Mouse (Mus musculus): ENCODE measurements around the gene Rasal1. TPM values are rescaled to one million over a fixed set of nuclear protein-coding genes. Genes with fewer than 3 reads are reported as not detected.

Rasal1 gene
- polyA plus RNA-seq, 1 experiment from 2014 or later = 0.15 TPM

DNA sequence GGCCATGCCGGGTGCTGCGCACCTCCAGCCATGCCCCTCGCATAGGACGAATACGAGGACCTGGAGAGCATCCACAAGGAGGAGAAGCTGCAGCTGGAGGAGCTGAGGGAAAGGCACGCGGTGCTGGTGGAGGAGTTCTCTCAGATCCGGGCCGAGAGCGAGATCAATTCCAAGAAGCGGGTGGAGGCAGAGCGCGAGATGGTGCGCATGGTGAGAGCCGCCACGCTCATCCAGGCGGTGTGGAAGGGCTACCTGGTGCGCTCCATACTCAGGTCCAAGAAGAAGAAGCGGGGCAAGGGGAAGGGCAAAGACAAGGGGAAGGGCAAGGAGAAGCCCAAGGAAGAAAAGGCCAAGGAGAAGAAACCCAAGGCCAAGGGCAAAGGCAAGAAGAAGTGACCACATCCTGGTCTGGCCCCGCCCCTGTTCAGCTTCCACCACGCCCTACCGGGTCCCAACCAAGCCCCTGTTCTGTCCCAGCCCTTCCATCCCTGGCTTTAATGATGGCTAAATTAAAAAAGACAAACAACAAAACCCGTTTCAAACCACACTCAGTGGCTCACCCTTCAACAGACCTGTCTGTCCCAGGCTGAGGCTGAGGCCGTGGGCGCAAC, 41.9 kb upstream of the Rasal1 start:
- Histone ChIP-seq H3K27me3 (ENCODE audit: control insufficient read depth, insufficient read depth, low read depth, low read length) (no peaks in the 10 kb centered on the region), H3K36me3 (ENCODE audit: control insufficient read depth, insufficient read depth) (no peaks in the 10 kb centered on the region), H3K9ac (ENCODE audit: low read depth, low read length) (no peak overlapping the region), H3K9me3 (replicated peaks; ENCODE audit: control insufficient read depth, low read length) (no peaks in the 10 kb centered on the region), H3K4me1 (ENCODE audit: control insufficient read depth, low read depth, low read length) (peaks cover 14% of the 10 kb centered on the region), H3K4me2 (ENCODE audit: low read depth, low read length) (no peak overlapping the region), H3K4me3 (ENCODE audit: low read depth, low read length) (no peak overlapping the region), H3K27ac (ENCODE audit: low read length) (no peak overlapping the region)
- ATAC-seq (ENCODE audit: low read depth) = no peak
- 67% methylated on average over 25 of the region's 25 CpGs for WGBS (ENCODE audit: insufficient replicate concordance)

DNA sequence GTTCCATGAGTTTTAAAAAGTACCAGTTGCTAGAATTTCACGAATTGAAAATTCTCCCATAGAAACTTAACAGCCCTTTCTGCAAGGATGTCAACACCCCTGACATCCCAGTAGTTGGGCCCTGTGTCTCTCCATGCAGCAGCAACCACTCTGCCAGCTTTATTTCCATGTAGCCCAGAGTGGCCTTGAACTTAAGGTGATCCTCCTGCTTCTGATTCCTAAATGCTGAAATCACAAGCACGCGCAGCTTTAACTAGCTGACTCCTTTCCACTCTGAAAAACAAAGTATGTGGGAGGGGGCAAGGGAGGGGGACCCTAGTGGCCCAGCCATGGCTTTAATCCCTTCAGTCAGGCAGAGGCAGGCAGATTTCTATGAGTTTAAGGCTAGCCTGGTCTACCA, 41.3 kb upstream of the Rasal1 start:
- Histone ChIP-seq H3K4me3 (ENCODE audit: low read depth, low read length) (no peak overlapping the region), H3K4me2 (ENCODE audit: low read depth, low read length) (no peak overlapping the region), H3K4me1 (ENCODE audit: control insufficient read depth, low read depth, low read length) (peaks cover 19% of the 10 kb centered on the region), H3K9ac (ENCODE audit: low read depth, low read length) (no peak overlapping the region), H3K36me3 (ENCODE audit: control insufficient read depth, insufficient read depth) (no peaks in the 10 kb centered on the region), H3K9me3 (replicated peaks; ENCODE audit: control insufficient read depth, low read length) (no peaks in the 10 kb centered on the region), H3K27me3 (ENCODE audit: control insufficient read depth, insufficient read depth, low read depth, low read length) (no peaks in the 10 kb centered on the region), H3K27ac (ENCODE audit: low read length) (no peak overlapping the region)
- WGBS (ENCODE audit: insufficient replicate concordance) = 76% methylated on average over 3 of the region's 3 CpGs
- no peak for ATAC-seq (ENCODE audit: low read depth)

DNA sequence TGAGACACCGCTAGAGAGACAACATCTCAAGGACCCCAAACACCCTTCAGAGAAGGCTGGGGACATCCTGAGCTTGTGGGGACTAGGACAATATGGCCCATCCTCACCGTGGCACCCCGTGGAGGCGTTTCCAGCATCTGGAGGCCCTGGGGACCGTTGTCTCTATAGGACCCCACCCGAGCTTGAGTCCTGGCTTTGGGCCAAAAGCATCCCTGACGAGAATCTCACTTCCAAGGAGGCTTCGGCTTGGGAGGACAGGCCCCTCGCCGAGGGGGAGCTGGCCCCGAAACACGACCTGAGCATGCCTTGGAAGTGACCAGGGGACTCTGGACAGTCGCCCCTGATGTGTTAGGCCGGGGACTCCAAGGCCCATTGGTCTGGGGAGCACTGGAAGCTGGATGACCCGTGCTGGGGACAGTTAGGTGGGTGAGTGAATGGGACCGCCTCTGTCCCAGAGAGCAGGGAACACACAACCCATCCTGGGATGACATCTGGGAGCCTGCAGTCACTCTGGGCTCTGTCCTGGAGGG, 39.3 kb upstream of the Rasal1 start:
- H3K9me3 ChIP-seq (replicated peaks; ENCODE audit: control insufficient read depth, low read length) = no peaks in the 10 kb centered on the region
- H3K9ac ChIP-seq (ENCODE audit: low read depth, low read length) = no peak overlapping the region
- peaks cover 27% of the 10 kb centered on the region for H3K4me1 ChIP-seq (ENCODE audit: control insufficient read depth, low read depth, low read length)
- H3K4me2 ChIP-seq (ENCODE audit: low read depth, low read length) = no peak overlapping the region
- H3K27me3 ChIP-seq (ENCODE audit: control insufficient read depth, insufficient read depth, low read depth, low read length) = no peaks in the 10 kb centered on the region
- no peaks in the 10 kb centered on the region for H3K36me3 ChIP-seq (ENCODE audit: control insufficient read depth, insufficient read depth)
- no peak overlapping the region for H3K4me3 ChIP-seq (ENCODE audit: low read depth, low read length)
- no peak for ATAC-seq (ENCODE audit: low read depth)
- WGBS (ENCODE audit: insufficient replicate concordance) = 77% methylated on average over 16 of the region's 16 CpGs
- H3K27ac ChIP-seq (ENCODE audit: low read length) = no peak overlapping the region

- peak overlapping the region; percentile 98 for H3K4me2 ChIP-seq (ENCODE audit: low read depth, low read length)
- peaks cover 21% of the 10 kb centered on the region for H3K4me1 ChIP-seq (ENCODE audit: control insufficient read depth, low read depth, low read length)
- H3K27ac ChIP-seq (ENCODE audit: low read length) = no peak overlapping the region
- WGBS (ENCODE audit: insufficient replicate concordance) = 87% methylated on average over 5 of the region's 5 CpGs
- ATAC-seq (ENCODE audit: low read depth) = no peak
- H3K27me3 ChIP-seq (ENCODE audit: control insufficient read depth, insufficient read depth, low read depth, low read length) = no peaks in the 10 kb centered on the region
- H3K9me3 ChIP-seq (replicated peaks; ENCODE audit: control insufficient read depth, low read length) = peaks cover 2% of the 10 kb centered on the region; the same call in 1 of the 2 replicates
- H3K36me3 ChIP-seq (ENCODE audit: control insufficient read depth, insufficient read depth) = peaks cover 3% of the 10 kb centered on the region; the same call in 1 of the 2 replicates
- H3K9ac ChIP-seq (ENCODE audit: low read depth, low read length) = no peak overlapping the region; the same call in 1 of the 2 replicates
- no peak overlapping the region for H3K4me3 ChIP-seq (ENCODE audit: low read depth, low read length)
Measured at GRCm38 (mm10) chr5:120610906-120611305, 37.7 kb upstream of the Rasal1 start.

DNA sequence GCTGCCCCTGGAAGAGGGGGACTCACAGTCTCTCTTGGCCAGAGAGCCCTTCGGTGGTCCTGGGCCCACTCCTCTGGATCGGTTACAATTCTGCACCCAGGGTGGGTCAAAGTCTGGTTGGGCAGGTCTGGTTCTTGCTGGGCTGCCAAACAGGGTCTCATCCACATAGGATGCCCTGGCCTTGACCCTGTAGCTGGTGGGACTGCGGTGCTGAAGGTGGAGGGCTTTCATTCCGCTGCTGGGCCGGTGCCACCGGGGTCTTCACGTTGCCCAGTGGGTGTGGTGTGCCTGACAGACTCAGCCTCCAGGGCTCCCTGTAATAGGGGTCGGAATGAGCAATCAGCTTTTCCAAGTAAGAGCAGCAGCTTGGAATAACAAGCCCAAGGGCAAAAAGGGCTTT, 37.2 kb upstream of the Rasal1 start:
- Histone ChIP-seq H3K9me3 (replicated peaks; ENCODE audit: control insufficient read depth, low read length) (peaks cover 2% of the 10 kb centered on the region; the same call in 1 of the 2 replicates), H3K4me1 (ENCODE audit: control insufficient read depth, low read depth, low read length) (peaks cover 21% of the 10 kb centered on the region), H3K4me2 (ENCODE audit: low read depth, low read length) (peak overlapping the region; percentile 98), H3K4me3 (ENCODE audit: low read depth, low read length) (peak overlapping the region; percentile 90), H3K27ac (ENCODE audit: low read length) (no peak overlapping the region), H3K9ac (ENCODE audit: low read depth, low read length) (peak overlapping the region; percentile 68; the same call in 1 of the 2 replicates), H3K36me3 (ENCODE audit: control insufficient read depth, insufficient read depth) (peaks cover 5% of the 10 kb centered on the region; the same call in 1 of the 2 replicates), H3K27me3 (ENCODE audit: control insufficient read depth, insufficient read depth, low read depth, low read length) (no peaks in the 10 kb centered on the region)
- WGBS (ENCODE audit: insufficient replicate concordance) = 52% methylated on average over 8 of the region's 8 CpGs
- ATAC-seq (ENCODE audit: low read depth) = no peak

DNA sequence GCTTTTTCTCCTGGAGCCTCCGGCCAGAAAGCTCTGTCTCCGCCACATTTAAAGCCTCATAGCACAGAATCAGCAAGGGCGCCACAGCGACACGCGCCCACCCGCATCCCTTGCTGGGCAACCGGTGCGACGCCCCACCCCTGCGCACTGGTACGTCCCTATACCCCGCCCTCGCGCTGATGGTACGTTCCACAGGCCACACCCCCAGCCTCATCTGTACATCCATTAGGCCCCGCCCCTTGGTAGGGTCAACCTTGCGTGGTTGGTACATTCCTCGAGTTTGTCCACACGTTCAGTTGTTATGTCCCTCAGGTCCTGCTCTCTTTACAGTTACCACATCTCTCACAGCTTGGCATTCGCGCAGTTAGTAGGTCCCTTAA, 36.2 kb upstream of the Rasal1 start, which contains the start of the genes Rita1 and Ddx54:
TSS of gene Rita1 (minus strand) at position 148 of the 380 bp plus-strand sequence.
TSS of gene Ddx54 (plus strand) at position 298 of the 380 bp plus-strand sequence.
- Histone ChIP-seq H3K4me2 (ENCODE audit: low read depth, low read length) (peak within 1 kb of the TSS; percentile 98), H3K27ac (ENCODE audit: low read length) (peak within 1 kb of the TSS; percentile 84), H3K9me3 (replicated peaks; ENCODE audit: control insufficient read depth, low read length) (peaks cover 2% of the 10 kb centered on the region; the same call in 1 of the 2 replicates), H3K27me3 (ENCODE audit: control insufficient read depth, insufficient read depth, low read depth, low read length) (no peaks in the 10 kb centered on the region), H3K9ac (ENCODE audit: low read depth, low read length) (peak within 1 kb of the TSS; percentile 69), H3K36me3 (ENCODE audit: control insufficient read depth, insufficient read depth) (peaks cover 5% of the 10 kb centered on the region; the same call in 1 of the 2 replicates), H3K4me1 (ENCODE audit: control insufficient read depth, low read depth, low read length) (peaks cover 21% of the 10 kb centered on the region), H3K4me3 (ENCODE audit: low read depth, low read length) (peak within 1 kb of the TSS; percentile 90)
- peak; percentile 73 for ATAC-seq (ENCODE audit: low read depth)
- WGBS (ENCODE audit: insufficient replicate concordance) = 0% methylated on average over 22 of the region's 22 CpGs

DNA sequence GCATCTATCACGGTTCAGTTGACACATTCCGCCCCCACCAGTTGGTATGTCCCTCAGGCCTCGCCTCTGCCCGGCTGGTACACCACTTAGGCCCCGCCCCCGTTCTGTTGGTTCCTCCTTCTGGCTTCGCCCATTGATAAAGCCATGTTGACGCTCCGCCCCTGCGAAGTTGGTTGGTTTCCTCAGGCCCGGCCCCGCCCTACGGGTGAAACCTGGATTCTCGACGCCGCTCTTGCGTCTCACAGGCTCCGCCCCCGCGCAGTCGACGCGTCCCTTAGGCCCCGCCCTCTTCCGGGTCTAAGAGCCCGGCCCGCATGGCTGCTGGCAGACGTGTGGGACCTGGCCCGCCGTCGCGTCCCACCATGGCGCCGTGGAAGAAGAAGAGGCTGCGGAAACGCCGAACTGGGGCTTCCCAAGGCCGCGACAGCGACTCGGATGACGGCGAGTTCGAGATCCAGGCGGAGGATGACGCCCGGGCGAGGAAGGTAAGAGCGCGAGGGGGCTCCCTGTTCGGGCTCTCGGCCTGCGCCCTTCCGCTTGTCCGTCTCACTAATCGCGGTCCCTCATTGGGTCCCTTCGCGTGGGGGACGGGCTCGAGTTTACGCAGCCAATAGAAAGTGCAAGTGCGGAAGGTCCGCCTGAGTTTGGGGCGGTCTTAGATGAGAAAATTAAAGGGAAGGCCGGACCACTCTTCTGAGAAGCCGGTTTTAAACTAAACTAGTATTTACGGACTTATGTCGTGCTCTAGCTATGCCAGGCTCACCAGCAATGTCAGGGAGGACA, 35.6 kb upstream of the Rasal1 start:
- peak; percentile 90 for ATAC-seq (ENCODE audit: low read depth)
- H3K9ac ChIP-seq (ENCODE audit: low read depth, low read length) = peak overlapping the region; percentile 69
- peak overlapping the region; percentile 84 for H3K27ac ChIP-seq (ENCODE audit: low read length)
- H3K27me3 ChIP-seq (ENCODE audit: control insufficient read depth, insufficient read depth, low read depth, low read length) = no peaks in the 10 kb centered on the region
- peaks cover 2% of the 10 kb centered on the region; the same call in 1 of the 2 replicates for H3K9me3 ChIP-seq (replicated peaks; ENCODE audit: control insufficient read depth, low read length)
- H3K36me3 ChIP-seq (ENCODE audit: control insufficient read depth, insufficient read depth) = peaks cover 5% of the 10 kb centered on the region; the same call in 1 of the 2 replicates
- H3K4me3 ChIP-seq (ENCODE audit: low read depth, low read length) = peak overlapping the region; percentile 90
- H3K4me2 ChIP-seq (ENCODE audit: low read depth, low read length) = peak overlapping the region; percentile 98
- peaks cover 21% of the 10 kb centered on the region for H3K4me1 ChIP-seq (ENCODE audit: control insufficient read depth, low read depth, low read length)
- under 1% methylated on average over 69 of the region's 69 CpGs for WGBS (ENCODE audit: insufficient replicate concordance)

DNA sequence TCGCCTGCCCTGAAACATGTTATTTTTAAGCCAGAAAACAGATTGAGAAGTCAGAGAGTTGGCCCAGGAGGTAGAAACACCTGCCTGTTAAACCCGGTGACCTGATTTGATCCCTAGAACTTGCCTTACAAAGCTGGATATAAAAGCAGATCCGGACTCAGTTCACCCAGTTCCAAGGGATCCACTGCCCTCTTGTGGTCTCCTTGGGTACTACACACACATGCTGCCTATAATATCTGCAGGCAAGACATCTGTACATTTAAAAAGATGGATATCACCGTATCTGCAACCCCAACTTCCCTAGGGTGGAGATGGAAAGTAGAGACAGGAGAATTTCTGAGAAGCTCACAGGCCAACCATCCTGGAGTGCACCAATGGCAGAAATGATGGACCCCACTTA, 32.7 kb upstream of the Rasal1 start:
- WGBS (ENCODE audit: insufficient replicate concordance) = 82% methylated on average over 4 of the region's 4 CpGs
- Histone ChIP-seq H3K27me3 (ENCODE audit: control insufficient read depth, insufficient read depth, low read depth, low read length) (no peaks in the 10 kb centered on the region), H3K4me2 (ENCODE audit: low read depth, low read length) (no peak overlapping the region), H3K9ac (ENCODE audit: low read depth, low read length) (no peak overlapping the region), H3K27ac (ENCODE audit: low read length) (no peak overlapping the region), H3K4me3 (ENCODE audit: low read depth, low read length) (no peak overlapping the region), H3K36me3 (ENCODE audit: control insufficient read depth, insufficient read depth) (peaks cover 25% of the 10 kb centered on the region), H3K4me1 (ENCODE audit: control insufficient read depth, low read depth, low read length) (peaks cover 20% of the 10 kb centered on the region), H3K9me3 (replicated peaks; ENCODE audit: control insufficient read depth, low read length) (peaks cover 2% of the 10 kb centered on the region; the same call in 1 of the 2 replicates)
- no peak for ATAC-seq (ENCODE audit: low read depth)
